Mouse (Mus musculus): Measurements from ENCODE around the gene Pcnx2.

- TF ChIP-seq POLR2A (IDR thresholded peaks at IDR 0.05; ENCODE audit: borderline replicate concordance, insufficient read depth, low read length) (no peak), CTCF (IDR thresholded peaks at IDR 0.05; ENCODE audit: borderline replicate concordance, insufficient read depth, low read depth, low read length) (no peak)
These were observed 123.1 kb downstream of the Pcnx2 start for GRCm38 (mm10) chr8:125775031-125775430.

Measured in cerebellum, adult 2 months (tissue).